Mouse (Mus musculus): Measurements from ENCODE around the gene Fat3.

The Fat3 gene

DNA sequence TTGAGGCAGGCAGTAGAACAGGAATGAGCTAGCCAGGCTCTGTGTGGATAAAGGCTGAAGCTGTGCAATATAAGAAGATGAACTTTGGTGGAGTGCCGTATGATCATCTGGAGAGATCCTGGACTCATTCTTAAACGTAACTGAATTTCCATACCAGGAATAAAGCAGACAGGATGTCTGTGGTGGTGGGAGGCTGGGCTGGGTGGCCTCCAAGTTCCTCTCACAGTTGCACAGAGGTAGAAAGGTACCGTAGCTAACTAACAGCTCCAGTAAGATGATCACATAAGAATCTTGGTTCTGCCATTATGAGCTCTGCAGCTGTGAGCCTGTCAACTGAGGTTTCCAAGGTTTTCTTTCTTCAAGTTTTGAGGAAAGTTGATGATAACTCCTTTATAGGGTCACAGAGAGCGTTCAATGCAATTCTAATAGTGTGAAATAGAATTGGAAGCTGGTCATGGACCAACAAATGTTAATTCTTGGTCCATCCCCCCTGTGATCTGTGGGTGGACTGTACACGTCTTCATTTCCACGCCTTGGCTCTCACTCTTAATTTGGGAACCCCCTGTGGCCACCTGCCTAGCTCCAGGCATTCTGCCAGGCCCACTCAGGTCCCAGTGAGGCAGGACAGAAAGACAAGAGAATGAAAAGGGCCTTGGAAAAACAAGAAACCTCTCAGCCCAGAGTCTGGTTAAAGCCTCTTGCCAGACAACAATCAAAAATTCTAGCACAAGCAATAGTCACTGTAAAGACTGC lies 547.3 kb downstream of the Fat3 start:
- DNase-seq (ENCODE audit: low spot score in 2 of 2): no peak

DNA sequence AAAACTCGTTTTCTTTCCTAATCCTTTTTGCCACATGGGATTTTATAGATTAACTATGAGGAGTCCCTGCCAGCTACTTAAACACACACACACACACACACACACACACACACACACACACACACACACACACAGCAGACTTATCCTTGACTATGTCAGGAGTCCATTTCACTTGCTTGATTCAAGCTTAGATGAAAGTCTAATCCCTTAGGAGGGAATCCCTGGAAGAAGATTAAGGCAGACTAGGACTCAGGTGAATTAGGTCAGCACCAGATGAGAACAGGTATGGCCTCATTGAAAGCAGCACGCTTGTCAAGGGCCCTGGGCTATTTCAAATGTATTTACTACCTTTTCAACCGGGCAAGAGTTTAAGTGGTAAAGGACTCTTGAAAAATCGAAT lies 553.0 kb downstream of the Fat3 start:
- DNase-seq (ENCODE audit: low spot score in 2 of 2): no peak

DNA sequence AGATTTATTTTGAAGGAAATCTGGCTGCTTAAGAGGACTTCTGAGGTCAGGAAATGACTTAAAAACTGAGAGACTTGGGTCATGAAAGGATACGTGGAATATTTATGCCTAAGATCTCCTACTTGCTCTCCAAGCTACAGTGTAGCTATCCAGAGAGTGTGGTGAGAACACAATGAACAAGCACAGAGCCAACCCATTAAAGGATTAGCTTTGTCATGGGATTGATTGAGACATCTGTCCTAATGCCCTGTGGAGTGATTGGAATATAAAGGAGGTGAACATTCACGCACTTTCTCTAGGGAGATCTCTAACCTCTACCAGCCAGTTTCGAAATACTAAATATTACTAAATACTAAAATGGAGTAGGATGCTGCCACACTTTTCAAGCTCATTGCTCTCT lies 556.9 kb downstream of the Fat3 start:
- DNase-seq (ENCODE audit: low spot score in 2 of 2): no peak

DNA sequence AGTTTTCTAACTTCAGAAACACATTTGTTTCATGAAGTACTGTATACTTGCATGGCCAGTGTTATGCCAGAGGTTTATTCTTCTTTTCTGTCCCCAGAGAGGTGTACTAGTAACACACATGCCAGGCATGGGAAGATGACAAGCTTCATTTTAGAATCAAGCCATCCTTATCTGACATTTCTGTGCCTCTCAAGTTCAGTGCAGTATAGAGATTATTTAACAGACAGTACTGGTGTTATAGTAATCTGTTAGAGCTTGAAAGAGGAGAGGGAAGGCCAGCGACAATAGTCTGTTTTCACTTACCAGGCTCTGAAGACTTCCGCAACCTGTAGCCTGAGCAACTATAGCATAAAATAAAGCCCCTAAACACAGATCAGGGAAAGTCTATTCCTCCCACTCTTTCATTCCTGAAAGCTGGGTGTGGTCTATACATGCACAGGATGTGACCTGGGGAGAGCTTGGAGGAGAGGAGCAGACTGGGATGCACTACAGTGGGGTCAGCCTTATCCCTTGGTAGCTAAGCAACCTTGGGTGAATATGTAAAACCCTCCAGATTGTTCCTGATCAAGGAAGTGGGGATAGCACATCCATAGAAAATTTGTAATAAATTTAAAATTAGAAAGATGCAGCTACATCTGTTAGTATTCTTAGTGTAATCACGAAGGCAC lies 557.5 kb downstream of the Fat3 start:
- no peak for DNase-seq (ENCODE audit: low spot score in 2 of 2)

DNA sequence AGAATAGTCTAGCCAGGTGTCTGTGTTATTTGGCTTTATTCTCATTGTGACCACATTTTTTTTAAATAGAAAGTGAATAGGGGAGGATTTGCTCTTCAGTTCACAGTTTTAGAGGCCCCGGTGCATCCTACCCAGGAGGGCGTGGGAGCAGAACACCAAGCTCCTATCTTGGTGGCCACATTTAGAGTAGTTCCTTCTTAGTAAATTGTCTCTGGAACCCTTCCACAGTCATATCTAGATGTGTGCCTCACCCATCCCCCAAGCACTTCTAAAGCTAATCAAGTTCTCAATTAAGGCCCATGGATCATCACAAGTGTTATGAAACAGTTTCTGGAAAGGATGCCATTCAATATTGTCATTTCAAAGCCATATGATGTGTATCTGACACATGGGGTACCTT lies 559.3 kb downstream of the Fat3 start:
- DNase-seq (ENCODE audit: low spot score in 2 of 2): no peak

DNA sequence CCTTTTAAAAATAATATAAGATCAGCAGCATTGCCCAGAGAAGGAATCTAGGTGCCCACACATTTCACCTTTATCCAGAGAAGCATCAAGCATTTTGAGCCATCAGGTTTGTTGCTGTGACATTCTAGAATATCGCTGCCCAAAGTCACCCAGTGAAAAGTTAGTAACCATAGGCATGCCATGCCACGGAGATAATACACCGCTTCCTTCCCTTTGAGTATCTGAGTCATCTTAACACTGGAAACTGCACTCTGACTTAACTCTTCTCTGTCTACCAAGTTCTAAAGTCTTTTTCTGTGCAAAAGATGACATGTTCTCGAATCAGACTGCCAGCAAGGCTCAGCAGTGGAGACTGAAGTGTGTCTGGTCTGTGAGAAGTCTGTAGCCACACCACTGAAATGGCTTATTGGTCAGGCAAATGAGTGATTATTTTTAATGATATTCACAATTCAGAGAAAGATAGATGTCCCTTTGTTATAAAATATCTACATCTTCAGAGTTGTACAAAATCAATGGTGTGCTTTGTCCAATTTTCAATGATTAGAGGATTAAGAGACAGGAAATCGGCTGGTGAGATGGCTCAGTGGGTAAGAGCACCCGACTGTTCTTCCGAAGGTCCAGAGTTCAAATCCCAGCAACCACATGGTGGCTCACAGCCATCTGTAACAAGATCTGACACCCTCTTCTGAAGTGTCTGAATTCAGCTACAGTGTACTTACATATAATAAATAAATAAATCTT lies 560.0 kb downstream of the Fat3 start:
- DNase-seq (ENCODE audit: low spot score in 2 of 2): no peak

DNA sequence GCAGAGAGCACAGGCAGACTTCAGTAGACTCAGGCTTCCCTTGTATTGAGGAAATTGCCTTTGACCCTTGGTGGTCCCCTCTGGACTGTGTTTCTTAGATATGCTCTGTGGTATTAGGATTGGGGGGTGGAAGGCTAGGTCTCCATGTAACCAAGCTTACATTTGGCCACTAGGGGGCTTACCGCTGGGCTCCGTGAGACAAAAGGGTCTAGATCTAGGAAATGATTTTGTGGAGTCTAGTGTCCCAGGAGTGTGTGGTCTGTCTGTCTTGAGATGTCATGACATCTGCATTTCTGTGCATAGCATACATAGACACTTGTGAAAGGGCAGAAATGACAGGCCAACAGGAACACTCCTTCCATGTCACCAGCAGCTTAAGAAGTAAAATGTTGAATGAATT lies 561.5 kb downstream of the Fat3 start:
- DNase-seq (ENCODE audit: low spot score in 2 of 2): no peak

DNA sequence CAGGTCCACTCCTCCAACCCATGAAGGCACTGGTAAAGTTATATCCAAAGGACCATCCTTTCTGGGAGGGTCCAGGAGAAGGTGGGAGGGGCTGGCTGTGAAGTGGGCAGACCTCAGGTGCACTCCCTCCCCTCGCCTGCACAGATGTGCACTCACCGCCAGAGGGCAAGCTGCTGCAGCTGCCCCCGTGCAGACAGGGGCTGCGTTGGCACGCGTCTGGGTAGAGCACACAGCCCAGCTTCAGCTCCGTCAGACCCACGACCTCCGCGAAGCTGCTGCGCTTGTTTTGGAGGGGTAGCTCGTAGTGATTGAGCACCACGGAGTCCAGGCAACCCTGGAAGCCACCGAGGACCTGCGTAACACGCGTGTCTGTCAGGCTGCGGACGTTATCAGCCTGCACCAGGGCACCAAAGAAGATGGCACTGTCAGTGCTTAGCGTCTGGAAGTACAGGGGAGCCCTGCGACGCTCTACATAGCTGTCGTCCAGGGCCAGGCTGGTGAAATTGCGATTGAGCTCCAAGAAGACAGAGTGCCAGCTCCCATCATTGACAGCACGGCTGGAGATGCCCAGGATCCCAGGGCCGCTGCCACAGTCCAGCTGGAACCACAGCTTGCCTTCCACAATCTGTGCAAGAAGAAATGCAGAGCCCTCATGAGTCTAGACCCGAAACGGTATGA lies 563.1 kb downstream of the Fat3 start:
- DNase-seq (ENCODE audit: low spot score in 2 of 2): no peak

DNA sequence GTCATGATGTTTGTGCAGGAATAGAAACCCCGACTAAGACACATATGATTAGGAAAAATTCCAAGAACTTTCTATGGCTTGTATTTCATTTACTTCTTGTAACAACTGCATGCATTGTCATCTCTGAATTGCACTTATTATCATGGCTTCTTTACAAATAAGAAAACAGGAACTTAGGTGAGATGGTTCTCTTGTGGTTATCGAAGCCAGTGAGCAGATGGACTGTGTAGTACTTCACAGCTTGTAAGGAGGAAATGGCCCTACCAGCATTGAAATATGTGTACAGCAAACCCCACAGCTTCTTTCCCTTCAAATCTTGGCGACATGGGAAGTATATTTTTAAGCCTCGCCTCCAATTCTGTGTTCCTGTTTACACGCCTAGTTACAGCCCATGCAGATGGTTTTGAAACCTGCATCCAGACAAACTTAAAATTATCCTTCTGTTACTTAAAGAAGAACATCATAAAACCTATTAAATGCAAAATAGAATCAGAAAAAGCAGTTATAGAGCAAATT lies 570.1 kb downstream of the Fat3 start:
- no peak for DNase-seq (ENCODE audit: low spot score in 2 of 2)

DNA sequence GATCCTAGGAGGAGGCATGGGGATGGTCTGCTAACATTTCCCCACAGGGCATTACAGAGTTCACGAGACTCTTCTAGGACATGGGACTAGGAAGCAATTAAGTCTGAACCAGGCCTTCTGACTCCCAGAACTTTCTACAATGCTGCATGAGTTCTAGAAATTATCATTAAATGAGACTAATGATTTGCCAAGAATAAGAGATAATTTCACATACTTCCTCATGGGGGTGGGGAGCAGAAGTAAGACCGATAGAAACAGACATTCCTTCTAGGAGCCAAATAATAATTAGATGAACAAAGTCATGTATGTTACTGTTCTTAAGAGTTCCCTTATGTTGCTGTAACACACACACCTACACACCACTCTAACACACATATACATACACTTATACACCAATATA lies 572.8 kb downstream of the Fat3 start:
- DNase-seq (ENCODE audit: low spot score in 2 of 2): no peak

DNA sequence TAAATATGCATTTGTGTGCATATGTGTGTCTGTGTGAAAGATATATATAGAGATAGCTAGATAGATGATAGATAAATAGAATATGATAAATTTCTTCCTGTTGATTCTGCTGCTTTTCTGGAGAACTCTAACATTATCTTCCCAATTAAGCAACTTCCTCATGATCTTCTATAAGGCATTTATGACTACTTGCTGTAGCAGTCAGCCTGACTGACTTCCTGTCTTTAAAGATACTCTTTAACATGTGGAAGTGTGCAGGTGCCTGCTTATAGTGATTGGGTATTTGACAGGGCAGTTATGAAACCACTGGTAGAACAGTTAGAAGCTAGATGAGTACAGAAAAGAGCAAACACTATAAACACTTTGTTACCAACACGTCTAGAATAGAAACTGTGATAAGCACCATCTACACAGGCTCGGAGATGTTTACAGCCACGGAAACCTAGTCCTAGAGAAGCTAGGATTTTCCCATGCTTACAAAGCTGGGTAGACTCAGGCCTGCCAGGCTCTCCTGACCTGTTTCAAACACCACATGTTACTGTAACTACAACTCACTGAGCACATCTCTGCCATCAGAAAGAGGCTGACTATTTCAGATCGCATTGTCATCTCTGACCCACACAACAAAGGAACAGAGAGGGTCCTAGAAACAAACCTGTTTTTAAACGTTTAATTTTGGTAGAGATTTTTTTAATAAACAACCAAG lies 573.6 kb downstream of the Fat3 start:
- no peak for DNase-seq (ENCODE audit: low spot score in 2 of 2)

DNA sequence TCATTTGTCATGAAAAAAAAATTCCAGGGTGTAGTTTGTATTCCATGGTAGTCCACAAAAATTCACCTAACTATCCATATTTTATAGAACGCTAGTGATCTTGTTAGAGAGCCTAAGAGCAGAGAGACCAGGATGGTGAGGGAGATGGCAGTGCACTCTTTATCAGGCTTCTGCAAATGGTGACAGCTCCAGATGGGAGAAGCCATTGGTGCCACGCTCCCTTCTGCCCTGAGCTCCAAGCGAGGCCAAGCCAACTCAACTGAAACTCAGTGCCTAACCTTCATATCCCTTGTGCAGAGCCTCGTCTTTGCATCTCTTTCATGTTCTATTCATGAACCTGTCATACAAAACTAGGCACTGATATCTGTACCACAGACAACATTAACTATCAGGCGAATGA lies 575.8 kb downstream of the Fat3 start:
- no peak for DNase-seq (ENCODE audit: low spot score in 2 of 2)

DNA sequence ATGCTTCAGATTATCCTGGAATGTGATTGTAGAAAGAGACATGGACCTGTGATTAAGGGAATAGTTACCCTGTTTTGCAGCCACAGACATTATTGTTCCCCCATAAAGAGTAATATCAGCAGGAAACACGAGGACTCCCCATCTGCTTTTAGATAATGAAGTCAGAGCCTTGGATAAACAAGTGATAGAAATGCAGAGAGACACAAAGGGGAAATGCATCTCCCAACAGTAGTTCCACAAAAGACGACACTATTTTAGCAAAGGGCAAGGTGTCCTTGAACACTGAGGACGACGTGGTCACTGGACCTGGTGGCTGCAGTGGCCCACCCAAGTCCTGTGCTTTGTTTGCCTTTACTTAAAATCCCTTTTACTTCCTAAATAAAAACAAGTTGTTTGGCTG lies 580.8 kb downstream of the Fat3 start:
- no peak for DNase-seq (ENCODE audit: low spot score in 2 of 2)

DNA sequence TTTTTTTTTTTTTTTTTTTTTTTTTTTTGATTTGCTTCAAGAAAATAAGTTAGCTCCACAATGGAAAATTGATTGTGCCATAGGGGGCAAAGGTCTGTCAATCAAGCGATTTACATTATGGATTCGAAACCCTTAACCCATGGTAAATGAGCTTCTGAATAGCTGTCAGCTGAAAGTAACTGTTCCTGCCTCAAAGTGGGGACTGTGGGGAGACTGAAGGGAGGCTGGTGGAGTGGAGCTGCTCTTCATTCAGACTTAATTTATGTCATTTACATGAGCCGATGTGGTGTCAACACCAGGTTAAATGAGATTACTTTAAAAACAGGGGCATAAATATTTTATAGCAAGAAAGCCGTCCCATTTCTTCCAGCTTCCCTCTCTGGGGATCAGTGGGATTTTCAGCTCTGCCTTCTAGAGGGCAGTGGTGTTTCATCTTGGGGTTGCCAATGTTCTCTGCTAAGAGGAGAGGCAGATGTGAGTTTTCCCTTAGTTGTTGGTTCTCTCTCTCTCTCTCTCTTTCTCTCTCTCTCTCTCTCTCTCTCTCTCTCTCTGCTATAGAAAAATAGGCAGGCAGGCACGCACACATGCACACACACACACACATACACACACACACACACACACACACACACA lies 581.6 kb downstream of the Fat3 start:
- DNase-seq (ENCODE audit: low spot score in 2 of 2): no peak

DNA sequence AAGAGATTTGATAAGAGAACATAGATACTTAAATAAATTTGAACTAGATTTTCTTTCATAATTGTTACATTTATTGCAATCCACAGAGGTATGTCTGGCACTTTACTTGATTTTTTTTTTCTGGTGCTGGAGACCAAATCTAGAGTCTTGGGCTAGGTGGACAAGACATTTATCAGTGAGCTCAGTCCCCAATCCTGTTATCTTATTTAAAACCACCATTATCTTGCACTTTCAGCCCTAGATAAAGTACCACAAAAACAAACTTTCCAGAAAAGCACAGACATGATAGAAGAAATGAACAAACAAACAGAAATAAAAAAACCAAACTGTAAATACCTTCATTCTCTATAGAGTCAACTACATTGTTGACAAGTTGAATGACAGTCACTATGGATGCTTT lies 584.5 kb downstream of the Fat3 start:
- DNase-seq (ENCODE audit: low spot score in 2 of 2): no peak

DNA sequence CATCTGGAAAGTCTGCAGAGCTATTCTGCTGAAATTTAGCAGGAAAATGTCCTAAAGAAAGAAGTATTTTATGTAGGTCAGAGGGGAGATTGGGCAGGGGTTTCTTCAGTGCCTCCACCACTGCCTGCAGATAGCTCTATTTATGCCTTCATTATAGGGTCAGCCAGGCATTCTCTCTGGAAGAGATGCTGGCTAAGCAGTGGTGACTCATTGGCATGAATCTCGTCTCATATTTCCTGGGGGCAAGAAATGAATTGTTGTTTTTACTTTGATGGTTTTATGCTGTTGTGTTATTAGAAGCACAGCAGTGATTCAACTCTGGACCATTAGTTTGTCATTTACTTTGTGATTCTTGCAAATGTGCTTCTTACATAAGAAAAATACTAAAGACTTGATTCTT lies 588.4 kb downstream of the Fat3 start:
- DNase-seq (ENCODE audit: low spot score in 2 of 2): no peak

DNA sequence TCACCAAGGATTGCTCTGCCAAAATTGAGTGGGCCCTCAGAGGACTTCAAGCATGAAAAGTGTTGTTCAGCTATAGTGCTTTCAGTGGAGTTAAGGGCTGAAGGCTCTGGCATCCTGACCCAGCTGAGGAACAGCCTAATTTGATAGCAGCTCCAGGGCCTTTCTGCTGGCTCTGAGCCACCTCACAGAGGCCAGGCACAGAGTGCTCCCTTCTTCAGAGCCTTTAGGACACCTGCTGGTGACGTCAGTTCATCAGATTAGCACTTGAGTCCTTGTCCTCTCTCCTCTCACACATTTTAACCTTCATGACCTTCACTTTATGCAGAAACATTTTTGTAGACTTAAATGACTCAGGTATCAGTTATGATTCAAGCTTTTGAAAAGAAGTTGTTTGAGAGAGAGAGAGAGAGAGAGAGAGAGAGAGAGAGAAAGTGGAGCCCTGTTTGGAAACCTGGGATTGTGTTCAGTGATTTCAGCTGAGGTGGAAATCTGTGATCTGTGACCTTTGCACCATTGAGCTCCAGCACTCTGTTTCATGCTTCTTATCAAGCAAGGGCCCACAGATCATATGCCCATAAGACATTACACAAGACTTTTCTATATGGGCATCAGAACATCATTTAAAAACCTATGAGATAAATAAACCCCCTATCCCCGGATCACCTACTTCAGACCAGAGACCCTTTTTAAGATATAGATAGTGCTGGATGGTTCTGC lies 591.5 kb downstream of the Fat3 start:
- DNase-seq (ENCODE audit: low spot score in 2 of 2): no peak

DNA sequence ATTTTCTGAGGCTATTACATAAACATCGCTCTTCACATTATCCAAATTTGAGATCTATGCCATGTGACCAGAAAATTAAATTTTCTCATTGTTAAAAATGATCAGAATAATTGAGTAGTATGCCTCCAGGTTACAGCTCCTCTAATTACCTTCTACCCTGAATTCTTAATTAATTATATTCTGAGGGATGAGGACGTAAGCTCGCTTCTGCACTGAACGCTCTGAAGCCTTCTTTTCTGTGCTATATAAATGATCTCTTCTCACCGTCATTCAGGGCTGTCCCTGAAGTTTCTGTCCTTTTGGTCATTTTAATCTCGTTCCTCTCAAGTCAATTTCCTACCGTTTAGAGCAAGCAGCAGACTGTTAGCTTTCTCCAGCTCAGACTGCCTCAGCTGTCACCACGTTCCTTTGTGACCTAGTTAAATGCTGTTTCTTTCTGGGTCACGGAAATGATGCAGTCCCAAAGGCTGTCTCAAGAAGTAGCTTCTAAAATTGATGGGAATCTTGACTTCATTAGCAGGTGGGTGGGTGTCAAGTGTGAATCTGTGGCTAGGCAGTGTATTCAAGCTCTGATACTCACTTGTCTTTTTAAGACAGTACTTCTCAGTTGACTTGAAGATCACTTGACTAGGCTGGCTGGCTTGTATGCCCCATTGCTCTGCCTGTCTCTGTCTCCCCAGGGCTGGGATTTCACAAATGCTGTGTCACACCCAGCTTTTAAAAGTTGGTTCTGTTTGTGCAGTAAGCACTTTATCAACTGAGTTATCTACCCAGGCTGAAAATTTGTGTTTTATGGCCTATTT lies 596.9 kb downstream of the Fat3 start:
- no peak for DNase-seq (ENCODE audit: low spot score in 2 of 2)

DNA sequence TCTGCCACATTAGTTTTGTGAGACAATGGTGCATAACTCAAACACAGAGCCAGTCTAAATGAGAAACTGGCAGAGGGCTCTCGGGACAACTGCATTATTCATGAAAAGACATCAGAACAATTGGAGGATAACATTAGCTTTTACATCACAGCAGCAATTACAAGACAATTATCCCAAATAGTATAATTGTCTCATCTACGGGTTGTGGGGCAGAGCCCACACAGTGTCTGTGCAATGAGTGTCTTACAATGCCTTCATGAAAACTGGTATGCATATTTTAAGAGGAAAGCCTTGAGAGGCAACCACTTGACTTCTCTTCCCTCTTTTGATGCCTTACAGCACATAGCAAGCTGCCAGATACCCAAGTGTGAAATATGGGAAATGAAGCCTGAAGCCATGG lies 603.0 kb downstream of the Fat3 start:
- DNase-seq (ENCODE audit: low spot score in 2 of 2): no peak

DNA sequence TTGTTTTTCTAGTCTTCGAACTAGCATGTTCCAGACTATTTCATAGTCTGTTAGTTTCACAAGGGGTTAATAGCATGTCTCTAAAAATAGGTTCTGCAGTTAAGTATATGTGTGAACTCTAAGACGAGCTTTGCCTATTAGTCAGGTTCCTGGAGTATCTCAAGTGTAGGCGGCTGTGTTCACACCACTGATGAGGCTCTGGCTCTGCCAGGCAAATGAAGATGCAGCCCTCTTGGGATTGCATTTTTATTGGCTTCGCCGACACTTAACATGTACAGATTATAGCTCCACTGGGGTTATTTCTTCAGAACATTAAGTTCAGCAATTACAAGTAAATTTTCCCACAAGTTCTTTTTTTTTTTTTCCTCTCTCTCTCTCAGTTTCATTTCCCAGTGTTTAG lies 614.3 kb downstream of the Fat3 start:
- no peak for DNase-seq (ENCODE audit: low spot score in 2 of 2)
